Mouse (Mus musculus) lung, adult 2 months (tissue): ENCODE measurements around the gene Il1rap.

Source experiments
- CTCF ChIP-seq: fragments of 200-500 bp; IDR thresholded peaks from 2 replicates; pipeline ENCODE4 v1.5.1; 2011; ENCODE audit warnings: mild to moderate bottlenecking, low read length, control low read depth; ENCODE audit not compliant: insufficient read depth
- POLR2A ChIP-seq: fragments of 200-500 bp; IDR thresholded peaks from 2 replicates; pipeline ENCODE4 v1.6.1; 2011; ENCODE audit warnings: low read depth, mild to moderate bottlenecking, control low read depth, low read length, borderline replicate concordance; ENCODE audit errors: extremely low read depth

DNA sequence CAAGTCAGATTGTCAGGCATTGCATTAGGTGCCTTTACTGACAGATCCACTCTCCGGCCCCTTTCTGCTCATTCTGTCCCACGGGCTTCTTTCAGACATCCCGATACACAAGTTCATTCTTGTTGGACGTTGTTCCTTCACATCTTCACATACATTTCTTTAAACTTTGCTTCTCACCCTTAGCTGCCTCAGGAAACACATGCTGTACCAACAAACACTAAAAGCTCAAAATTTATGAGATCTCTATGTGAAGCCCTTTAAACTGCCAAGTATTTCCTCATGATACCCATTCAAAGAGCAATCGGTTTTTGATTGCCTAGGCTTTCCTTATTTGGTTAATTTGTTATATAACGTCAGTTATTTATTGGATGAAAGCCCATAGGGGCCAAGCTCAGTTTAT lies 61.6 kb downstream of the Il1rap start:
- TF ChIP-seq POLR2A (no peak), CTCF (no peak)
